Mouse (Mus musculus) G1E-ER4 (cell line): ENCODE measurements around the gene Ptbp1. TPM values are rescaled to one million over a fixed set of nuclear protein-coding genes. Genes with fewer than 3 reads are reported as not detected.

Source experiments
- GATA1 ChIP-seq: IDR thresholded peaks from one replicate; pipeline ENCODE4 v1.8.0; 2012; ENCODE audit warnings: low read length, inconsistent platforms
- polyA plus RNA-seq: library from polyadenylated mRNA; stranded (reverse); fragments of >175 nt; gene quantifications from 2 replicates; pipeline ENCODE4 v1.2.3, GENCODE M21; 2012

Gene Ptbp1
- polyA plus RNA-seq, 1 experiment = 1,318 TPM

GRCm38 (mm10) chr10:79823011-79823410 lies 31.2 kb upstream of the Ptbp1 start:
- TF ChIP-seq GATA1 = no peak

GRCm38 (mm10) chr10:79824413-79824812 lies 29.8 kb upstream of the Ptbp1 start:
- no peak for TF ChIP-seq GATA1

DNA sequence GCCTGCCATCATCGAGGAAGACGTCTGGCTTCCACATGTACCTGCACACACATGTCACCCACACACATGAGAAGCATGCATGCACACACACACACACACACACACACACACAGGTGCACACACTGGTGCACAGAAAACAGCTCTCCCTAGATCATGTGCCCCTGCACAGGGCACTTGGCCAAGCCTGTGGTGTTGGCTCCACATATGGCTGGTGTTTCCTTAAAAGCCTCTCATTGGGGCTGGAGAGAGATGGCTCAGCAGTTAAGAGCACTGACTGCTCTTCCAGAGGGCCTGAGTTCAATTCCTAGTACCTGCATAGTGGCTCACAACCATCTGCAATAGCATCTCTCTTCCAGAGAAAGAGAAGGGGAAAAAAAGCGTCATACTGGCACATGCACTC lies 22.6 kb upstream of the Ptbp1 start:
- no peak for TF ChIP-seq GATA1

- no peak for TF ChIP-seq GATA1
Measured at GRCm38 (mm10) chr10:79832026-79832785, 22.0 kb upstream of the Ptbp1 start.

DNA sequence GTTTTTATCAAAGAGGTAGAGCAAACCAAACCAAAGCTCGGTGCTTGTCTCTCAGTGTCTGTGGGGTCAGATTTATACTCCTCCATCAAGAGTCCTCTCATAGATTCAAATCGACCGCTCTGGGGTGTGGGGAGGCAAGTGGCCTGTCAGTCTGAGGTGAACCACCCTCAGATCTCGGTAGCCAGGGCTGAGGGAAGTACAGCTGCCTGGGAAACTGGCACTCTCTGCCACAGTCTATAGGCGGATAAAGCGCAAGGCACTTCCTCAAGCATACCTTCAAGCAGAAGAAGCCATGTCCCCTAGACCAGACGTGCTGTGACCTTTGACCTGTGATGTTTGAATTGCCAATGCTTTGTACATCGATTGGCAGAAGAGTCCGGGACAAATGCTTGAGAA lies 21.4 kb upstream of the Ptbp1 start:
- TF ChIP-seq GATA1 = no peak

DNA sequence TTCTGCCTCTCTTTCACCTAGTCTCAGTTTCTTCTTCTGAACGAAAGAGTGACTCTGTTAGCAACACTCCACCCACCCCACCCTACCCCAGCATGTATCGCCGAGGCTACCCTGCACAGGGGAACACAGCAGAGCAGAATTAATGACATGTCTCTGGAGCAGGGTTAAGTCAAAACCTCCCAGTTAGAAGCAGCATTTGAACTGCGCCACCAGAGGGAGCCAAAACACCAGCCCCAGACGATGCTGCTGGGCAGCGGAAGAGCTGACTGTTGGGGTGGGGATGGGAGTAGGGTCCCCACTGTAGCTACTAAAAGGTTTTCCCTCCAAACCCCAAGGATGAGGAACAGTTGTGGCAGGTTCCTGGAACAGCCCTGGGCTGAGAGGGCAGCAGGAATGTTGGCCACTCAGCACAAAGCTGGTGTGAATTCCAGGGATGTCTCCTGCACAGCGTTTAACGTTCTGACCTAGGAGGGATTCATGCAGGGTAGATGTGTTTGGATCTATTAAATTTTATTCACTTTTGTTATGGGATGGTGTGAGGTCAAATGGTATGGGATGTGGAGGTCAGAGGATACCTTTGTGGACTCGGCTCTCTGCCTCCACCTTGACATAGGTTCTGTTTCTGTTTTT lies 19.3 kb upstream of the Ptbp1 start:
- no peak for TF ChIP-seq GATA1

DNA sequence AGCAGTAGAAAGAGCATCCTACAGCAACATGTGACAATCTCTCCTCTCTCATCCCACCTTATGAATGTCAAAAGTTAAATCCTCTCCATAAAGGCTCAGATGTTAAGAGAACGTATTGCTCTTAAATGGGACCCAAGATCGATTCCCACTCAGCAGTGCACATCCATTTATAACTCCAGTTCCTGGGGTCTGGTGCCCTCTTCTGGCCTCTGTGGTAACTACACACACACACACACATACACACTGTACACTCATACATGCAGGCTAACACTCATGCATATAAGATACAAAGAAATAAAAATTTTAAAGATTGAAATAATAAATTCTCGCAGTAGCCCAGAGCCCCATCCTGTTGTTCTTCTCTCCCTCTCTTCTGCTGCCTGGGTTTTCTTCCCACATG lies 17.3 kb upstream of the Ptbp1 start:
- no peak for TF ChIP-seq GATA1

DNA sequence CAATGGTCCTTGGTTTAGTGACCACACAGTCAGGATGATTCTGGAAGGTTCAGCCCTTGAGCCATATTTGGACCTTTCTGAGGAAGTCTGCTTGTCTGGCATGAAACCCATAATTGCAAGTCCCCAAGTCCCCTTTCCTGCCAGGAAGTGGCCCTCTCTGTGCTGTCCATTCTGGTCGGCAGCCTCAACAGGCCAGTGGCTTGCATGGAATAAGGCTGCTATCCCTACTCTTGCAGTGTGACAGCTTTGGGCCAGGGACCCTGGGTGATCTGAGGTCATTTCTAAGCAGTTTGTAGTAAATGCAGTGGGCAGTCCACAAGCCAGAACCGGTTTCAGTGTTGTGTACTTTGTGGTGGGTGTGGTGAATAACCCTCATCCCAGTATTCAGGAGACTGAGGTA lies 16.1 kb upstream of the Ptbp1 start:
- no peak for TF ChIP-seq GATA1

- TF ChIP-seq GATA1 = no peak
Measured at GRCm38 (mm10) chr10:79840091-79840490, 14.1 kb upstream of the Ptbp1 start.

DNA sequence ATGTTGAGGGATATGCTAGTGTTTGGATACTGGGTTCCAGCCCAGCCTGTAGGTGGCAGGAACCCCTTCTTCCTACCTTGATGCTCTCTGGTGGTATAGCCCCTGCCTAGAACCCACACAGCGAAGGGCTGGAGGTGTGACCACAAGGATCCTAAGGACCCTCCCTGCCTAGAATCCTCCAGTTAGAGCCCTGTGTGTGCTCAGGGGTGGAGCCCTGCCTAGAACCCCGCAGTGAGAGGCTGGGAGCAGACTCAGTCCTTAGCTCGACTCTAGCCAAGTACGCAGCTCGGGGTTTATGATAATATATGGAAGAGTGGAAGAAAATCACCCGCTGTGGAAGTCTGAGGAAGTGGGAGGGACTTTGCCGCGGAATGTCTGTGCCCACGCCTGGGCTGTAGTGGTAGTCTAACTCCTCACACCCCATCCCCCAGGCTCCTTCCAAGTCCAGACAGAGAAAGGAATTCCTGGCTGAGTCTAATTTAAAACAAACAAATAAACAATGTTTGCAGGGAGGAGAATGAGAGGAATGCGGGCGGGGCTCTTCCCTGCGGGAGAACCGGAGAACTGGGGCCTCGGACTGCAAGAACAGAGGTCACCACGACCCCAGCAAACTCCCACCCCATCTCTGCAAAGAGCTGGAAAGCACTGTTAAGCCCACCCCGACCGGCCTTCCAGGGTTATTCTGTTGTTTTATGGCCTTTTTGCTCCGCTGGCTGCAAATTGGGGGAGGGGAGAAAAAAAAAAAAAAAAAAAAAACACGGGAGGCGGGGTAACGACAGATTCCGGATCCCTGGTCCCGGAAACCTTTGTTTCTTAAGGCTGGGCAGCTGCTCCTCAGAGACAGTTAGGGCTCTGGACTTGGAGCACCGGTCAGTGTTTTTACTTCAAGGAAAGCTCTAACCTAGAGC lies 13.3 kb upstream of the Ptbp1 start:
- TF ChIP-seq GATA1 = no peak

DNA sequence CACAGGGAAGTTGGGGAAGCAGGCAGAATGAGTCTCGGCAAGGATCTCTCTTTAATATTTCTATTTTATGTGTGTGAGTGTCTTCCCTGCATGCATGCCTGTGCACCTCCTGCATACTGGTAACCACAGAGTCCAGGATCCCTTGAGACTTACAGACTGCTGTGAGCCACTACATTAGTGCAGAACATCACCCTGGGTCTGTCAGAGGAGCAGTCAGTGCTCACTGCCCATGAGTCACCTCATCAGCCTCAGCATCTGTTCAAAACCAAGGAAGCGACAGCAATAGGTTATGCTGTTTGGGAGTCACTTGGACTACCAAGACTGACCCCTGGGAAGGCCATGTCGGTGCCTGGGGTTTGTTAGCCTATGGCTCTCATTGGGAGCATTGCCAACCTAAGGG lies 11.9 kb upstream of the Ptbp1 start:
- TF ChIP-seq GATA1 = no peak

DNA sequence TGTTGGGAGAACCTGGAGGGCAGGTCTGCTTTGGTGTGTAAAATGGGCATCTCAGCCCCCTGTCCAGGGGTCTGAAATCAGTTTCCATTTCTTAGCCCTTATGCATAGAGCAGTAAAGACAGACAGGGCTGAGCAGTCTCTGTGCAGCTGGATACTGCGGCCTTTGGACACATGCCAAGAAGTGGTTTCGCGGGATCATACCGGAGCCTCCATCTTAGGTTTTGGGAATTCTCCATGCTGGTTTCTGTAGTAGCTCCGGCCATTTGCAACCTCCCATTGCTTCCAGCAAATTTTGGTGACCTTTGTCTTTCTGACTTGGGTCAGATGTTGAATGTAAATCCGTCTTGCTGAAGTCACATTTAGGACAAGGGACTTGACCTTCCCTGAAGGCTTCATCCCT lies 10.8 kb upstream of the Ptbp1 start:
- TF ChIP-seq GATA1 = no peak

GRCm38 (mm10) chr10:79846553-79846952 lies 7.7 kb upstream of the Ptbp1 start:
- no peak for TF ChIP-seq GATA1

DNA sequence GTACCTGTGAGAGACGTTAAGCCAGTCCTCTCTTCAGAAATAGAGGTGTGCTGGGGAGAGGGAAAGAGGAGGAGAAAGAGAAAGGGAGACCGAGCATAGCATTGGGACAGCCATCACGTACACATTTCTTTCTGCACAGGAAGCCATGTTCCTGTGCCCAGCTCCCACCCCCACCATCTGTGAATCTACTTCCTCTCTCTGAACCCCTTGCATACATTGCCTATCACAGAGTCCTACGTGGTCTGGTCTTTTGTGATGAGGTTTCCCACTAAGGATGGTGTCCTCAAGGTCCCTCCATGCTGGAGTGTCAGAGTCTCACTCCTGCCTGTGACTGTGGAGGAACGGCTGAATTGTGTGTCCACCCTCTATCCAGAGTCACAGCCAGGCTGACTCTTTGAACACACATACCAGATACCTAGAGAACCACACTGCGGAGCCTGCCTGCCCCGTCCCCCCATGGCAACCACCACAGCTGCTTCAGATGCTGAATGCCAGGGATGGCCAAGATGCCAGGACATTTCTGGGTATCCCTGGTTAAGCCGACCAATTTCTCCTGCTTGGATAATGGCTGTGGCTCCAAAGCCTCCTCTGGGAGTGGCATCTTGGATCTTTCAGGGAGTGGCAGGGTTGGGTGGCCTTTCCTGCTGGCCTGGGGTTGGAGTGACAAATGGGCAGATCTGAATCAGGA lies 4.1 kb upstream of the Ptbp1 start:
- TF ChIP-seq GATA1 = no peak

GRCm38 (mm10) chr10:79851653-79852052 lies 2.6 kb upstream of the Ptbp1 start:
- TF ChIP-seq GATA1 = no peak
